Mouse (Mus musculus): Measurements from ENCODE around the gene Gm42372. TPM values are rescaled to one million over a fixed set of nuclear protein-coding genes. Genes with fewer than 3 reads are reported as not detected.

Gm42372 gene
- total and polyA plus RNA-seq, 3 experiments, result 0.15 to 0.61 (median 0.47) TPM

GRCm38 (mm10) chr7:16990006-16990744 lies 7.3 kb downstream of the Gm42372 start (continued):
- TF ChIP-seq RCOR1 (conservative IDR thresholded peaks at IDR 0.05; ENCODE audit: low read depth, low read length) (no peak), NELFE (IDR thresholded peaks at IDR 0.05; ENCODE audit: low read depth, low read length) (no peak), CTCF (conservative IDR thresholded peaks at IDR 0.05 in 1 of 2, IDR thresholded peaks at IDR 0.05 in 1 of 2; ENCODE audit: low read depth in 2 of 2, low read length in 2 of 2) (no peak)

GRCm38 (mm10) chr7:16991681-16992450 lies 9.0 kb downstream of the Gm42372 start:
- TF ChIP-seq EP300 (IDR thresholded peaks at IDR 0.05; ENCODE audit: low read length) (no peak), GABPA (IDR thresholded peaks at IDR 0.05; ENCODE audit: insufficient replicate concordance, low read depth, low read length) (no peak), TBP (conservative IDR thresholded peaks at IDR 0.05; ENCODE audit: low read depth, low read length) (no peak), MEF2A (IDR thresholded peaks at IDR 0.05; ENCODE audit: borderline replicate concordance, low read depth, low read length) (no peak), E2F4 (IDR thresholded peaks at IDR 0.05; ENCODE audit: insufficient replicate concordance, low read depth, low read length) (no peak), MXI1 (IDR thresholded peaks at IDR 0.05; ENCODE audit: low read depth, low read length) (no peak), SMC3 (IDR thresholded peaks at IDR 0.05; ENCODE audit: low read depth, low read length) (no peak), JUN (IDR thresholded peaks at IDR 0.05; ENCODE audit: insufficient read depth, low read depth, low read length) (no peak), JUND (conservative IDR thresholded peaks at IDR 0.05; ENCODE audit: low read depth, low read length) (no peak)
- Histone ChIP-seq H3K36me3 (replicated peaks in 1 of 2; ENCODE audit: control insufficient read depth in 1 of 2, insufficient read depth in 1 of 2, low read length in 1 of 2) (peaks cover 0 to 4% of the 10 kb centered on the region in 2 experiments), H3K9ac (ENCODE audit: insufficient read depth, low read depth) (no peak overlapping the region), H3K27me3 (replicated peaks) (no peaks in the 10 kb centered on the region), H3K4me3 (replicated peaks in 1 of 3; ENCODE audit: low read depth in 2 of 3, low read length in 2 of 3, poor library complexity in 1 of 3) (no peak overlapping the region), H3K9me3 (replicated peaks; ENCODE audit: low read length) (no peaks in the 10 kb centered on the region), H3K4me1 (ENCODE audit: control insufficient read depth in 1 of 2, insufficient read depth in 2 of 2) (peaks cover 6 to 8% of the 10 kb centered on the region in 2 experiments), H3K27ac (ENCODE audit: insufficient read depth, low read depth) (no peak overlapping the region), H3K4me2 (ENCODE audit: insufficient read depth, low read depth, poor library complexity, severe bottlenecking) (no peak overlapping the region), H3K79me2 (replicated peaks; ENCODE audit: control insufficient read depth, extremely low read depth, insufficient read depth, poor library complexity, severe bottlenecking) (no peaks in the 10 kb centered on the region)
- in situ Hi-C loops (cut with MboI; ENCODE audit: low pct_ligation_motif_present, low pct_unique_long_range_greater_than_20kb, low sequenced_read_pairs) (no loop called here), dilution Hi-C loops (cut with MboI; ENCODE audit: extremely low pct_ligation_motif_present, extremely low pct_unique_long_range_greater_than_20kb, low sequenced_read_pairs) (no loop called here)
- DNase-seq (ENCODE audit: extremely low read depth), result no peak

GRCm38 (mm10) chr7:16992451-16992807 lies 9.5 kb downstream of the Gm42372 start, which contains the start of gene Ccdc8:
Gene Ccdc8, plus strand, starts transcription at chr7:16992708.
- no peak for DNase-seq (ENCODE audit: extremely low read depth)
- H3K4me3 ChIP-seq (replicated peaks in 1 of 3; ENCODE audit: low read depth in 2 of 3, low read length in 2 of 3, poor library complexity in 1 of 3), result no peak within 1 kb of the TSS
- H3K4me1 ChIP-seq (ENCODE audit: control insufficient read depth in 1 of 2, insufficient read depth in 2 of 2), result peaks cover 3 to 8% of the 10 kb centered on the region in 2 experiments; a peak in 3 of 4 replicates
- in situ Hi-C loops (cut with MboI; ENCODE audit: low pct_ligation_motif_present, low pct_unique_long_range_greater_than_20kb, low sequenced_read_pairs) (no loop called here), dilution Hi-C loops (cut with MboI; ENCODE audit: extremely low pct_ligation_motif_present, extremely low pct_unique_long_range_greater_than_20kb, low sequenced_read_pairs) (no loop called here)
- H3K9me3 ChIP-seq (replicated peaks; ENCODE audit: low read length), result no peaks in the 10 kb centered on the region
- H3K27me3 ChIP-seq (replicated peaks), result no peaks in the 10 kb centered on the region
- H3K36me3 ChIP-seq (replicated peaks in 1 of 2; ENCODE audit: control insufficient read depth in 1 of 2, insufficient read depth in 1 of 2, low read length in 1 of 2), result no peaks in the 10 kb centered on the region
- TF ChIP-seq CHD2 (IDR thresholded peaks at IDR 0.05; ENCODE audit: low read length) (no peak), E2F4 (IDR thresholded peaks at IDR 0.05; ENCODE audit: insufficient replicate concordance, low read depth, low read length) (no peak), SIN3A (IDR thresholded peaks at IDR 0.05; ENCODE audit: low read length) (no peak), ZMIZ1 (IDR thresholded peaks at IDR 0.05; ENCODE audit: low read depth, low read length) (no peak), USF2 (conservative IDR thresholded peaks at IDR 0.05; ENCODE audit: low read depth, low read length) (no peak), MEF2A (IDR thresholded peaks at IDR 0.05; ENCODE audit: borderline replicate concordance, low read depth, low read length) (no peak), PAX5 (IDR thresholded peaks at IDR 0.05; ENCODE audit: low read length) (no peak), TBP (conservative IDR thresholded peaks at IDR 0.05; ENCODE audit: low read depth, low read length) (no peak), USF1 (IDR thresholded peaks at IDR 0.05; ENCODE audit: low read depth, low read length) (no peak), POLR2A (IDR thresholded peaks at IDR 0.05; ENCODE audit: low read depth, low read length) (no peak), ZC3H11A (IDR thresholded peaks at IDR 0.05; ENCODE audit: low read depth, low read length) (no peak), TCF12 (IDR thresholded peaks at IDR 0.05; ENCODE audit: low read depth, low read length) (no peak), CHD1 (IDR thresholded peaks at IDR 0.05; ENCODE audit: low read depth, low read length) (no peak), EP300 (IDR thresholded peaks at IDR 0.05; ENCODE audit: low read length) (no peak), JUND (conservative IDR thresholded peaks at IDR 0.05; ENCODE audit: low read depth, low read length) (no peak), IRF4 (IDR thresholded peaks at IDR 0.05; ENCODE audit: low read depth, low read length) (no peak), ELF1 (IDR thresholded peaks at IDR 0.05; ENCODE audit: low read depth, low read length) (no peak), POLR2AphosphoS2 (IDR thresholded peaks at IDR 0.05; ENCODE audit: low read depth, low read length) (no peak), MAFK (IDR thresholded peaks at IDR 0.05; ENCODE audit: insufficient replicate concordance, low read length) (no peak), RCOR1 (conservative IDR thresholded peaks at IDR 0.05; ENCODE audit: low read depth, low read length) (no peak)
- H3K4me2 ChIP-seq (ENCODE audit: insufficient read depth, low read depth, poor library complexity, severe bottlenecking), result no peak within 1 kb of the TSS
- H3K9ac ChIP-seq (ENCODE audit: insufficient read depth, low read depth), result no peak within 1 kb of the TSS
- no peak within 1 kb of the TSS for H3K27ac ChIP-seq (ENCODE audit: insufficient read depth, low read depth)
- H3K79me2 ChIP-seq (replicated peaks; ENCODE audit: control insufficient read depth, extremely low read depth, insufficient read depth, poor library complexity, severe bottlenecking), result no peaks in the 10 kb centered on the region
